Mouse (Mus musculus) spleen, postnatal 36 days (tissue): ENCODE data around the gene Nup62.
A peak's percentile ranks its signal among the peaks of the same experiment; 100 is the strongest.

Source experiments
- DNase-seq, 2 experiments: peaks; one replicate each; pipeline ENCODE4 v3.0.0; 2022; ENCODE audit warnings: low spot score in 2 of 2, mixed read lengths in 1 of 2

The Nup62 gene

GRCm38 (mm10) chr7:44815721-44816469 lies at the start of gene Nup62, which contains the start of gene Il4i1:
TSS of gene Nup62 (plus strand) at chr7:44816088.
TSS of gene Il4i1 (plus strand) at chr7:44816387.
- peak; percentile 99 to 100 for DNase-seq

GRCm38 (mm10) chr7:44768129-44768528 lies 47.8 kb upstream of the Nup62 start:
- DNase-seq = peak; percentile 21 to 40

GRCm38 (mm10) chr7:44770046-44770578 lies 45.8 kb upstream of the Nup62 start:
- peak in 1 of 2 experiments; percentile 10 for DNase-seq

- peak; percentile 13 to 34 for DNase-seq
Observed at GRCm38 (mm10) chr7:44772591-44773204, 43.2 kb upstream of the Nup62 start.

GRCm38 (mm10) chr7:44776849-44777498 lies 38.9 kb upstream of the Nup62 start:
- no peak for DNase-seq

- DNase-seq = no peak
Observed at GRCm38 (mm10) chr7:44780101-44780500, 35.8 kb upstream of the Nup62 start.

GRCm38 (mm10) chr7:44789531-44789930 lies 26.4 kb upstream of the Nup62 start:
- DNase-seq = no peak

- no peak for DNase-seq
Observed at GRCm38 (mm10) chr7:44790066-44790465, 25.8 kb upstream of the Nup62 start.

GRCm38 (mm10) chr7:44792781-44793180 lies 23.1 kb upstream of the Nup62 start:
- DNase-seq = no peak

GRCm38 (mm10) chr7:44808927-44809326 lies 7.0 kb upstream of the Nup62 start:
- no peak for DNase-seq

GRCm38 (mm10) chr7:44809466-44809865 lies 6.4 kb upstream of the Nup62 start:
- no peak for DNase-seq

GRCm38 (mm10) chr7:44810365-44810764 lies 5.5 kb upstream of the Nup62 start:
- DNase-seq = no peak

GRCm38 (mm10) chr7:44810819-44811557 lies 4.9 kb upstream of the Nup62 start:
- no peak for DNase-seq

- no peak for DNase-seq
Observed at GRCm38 (mm10) chr7:44812651-44813325, 3.1 kb upstream of the Nup62 start.

GRCm38 (mm10) chr7:44813985-44814384 lies 1.9 kb upstream of the Nup62 start:
- no peak for DNase-seq

- DNase-seq = no peak
Observed at GRCm38 (mm10) chr7:44814423-44814822, 1.5 kb upstream of the Nup62 start.

- no peak for DNase-seq
Observed at GRCm38 (mm10) chr7:44814952-44815553, 835 bp upstream of the Nup62 start.

GRCm38 (mm10) chr7:44816470-44817021 lies 658 bp downstream of the Nup62 start, which contains the start of gene Atf5:
TSS of gene Atf5 (minus strand) at chr7:44816658.
- peak in 1 of 2 experiments; percentile 47 for DNase-seq

GRCm38 (mm10) chr7:44817441-44817840 lies 1.6 kb downstream of the Nup62 start:
- no peak for DNase-seq

GRCm38 (mm10) chr7:44818164-44818563 lies 2.3 kb downstream of the Nup62 start:
- no peak for DNase-seq
